Mouse (Mus musculus) gastrocnemius, adult 2 months (tissue): Measurements from ENCODE around the gene Bach2. TPM values are rescaled to one million over a fixed set of nuclear protein-coding genes. Genes with fewer than 3 reads are reported as not detected.

Source experiments
- DNase-seq: peaks from one replicate; pipeline ENCODE4 v3.0.0; 2022
- H3K27ac ChIP-seq: fragments of 200-600 bp; 2 replicates; pipeline ENCODE4 v1.8.1; 2022; ENCODE audit warnings: mild to moderate bottlenecking
- H3K4me3 ChIP-seq: fragments of 200-600 bp; 2 replicates; pipeline ENCODE4 v1.8.1; 2022; ENCODE audit warnings: mild to moderate bottlenecking, moderate library complexity
- CTCF ChIP-seq: fragments of 200-600 bp; IDR thresholded peaks from 2 replicates; pipeline ENCODE4 v1.8.1; 2022; ENCODE audit warnings: antibody characterized with exemption, mild to moderate bottlenecking, moderate library complexity
- intact Hi-C: fragments of 180-260 bp; cut with DNase I; formaldehyde crosslinking; loops from one replicate; pipeline ENCODE4 v1.15.1; 2025
- total RNA-seq, 2 experiments: library from RNA; stranded (reverse); gene quantifications; 2 replicates each; pipeline ENCODE4 v1.2.3; 2021

Bach2 gene
- total RNA-seq, 2 experiments from 2014 or later, result 2.3 to 4.3 TPM

GRCm38 (mm10) chr4:32210424-32211184, 28.0 kb upstream of the Bach2 start:
- intact Hi-C loops, result no loop called here
- no peak for TF ChIP-seq CTCF
- Histone ChIP-seq H3K4me3 (no peak overlapping the region), H3K27ac (no peak overlapping the region)
- DNase-seq, result no peak

GRCm38 (mm10) chr4:32212593-32212992, 26.0 kb upstream of the Bach2 start:
- Histone ChIP-seq H3K4me3 (no peak overlapping the region), H3K27ac (no peak overlapping the region)
- TF ChIP-seq CTCF, result no peak
- intact Hi-C loops, result no loop called here
- no peak for DNase-seq

- no peak for DNase-seq
- TF ChIP-seq CTCF, result no peak
- H3K4me3 ChIP-seq, result no peak overlapping the region
- H3K27ac ChIP-seq, result no peak overlapping the region
- intact Hi-C loops, result no loop called here
These were observed 22.1 kb upstream of the Bach2 start for GRCm38 (mm10) chr4:32216466-32216865.

- H3K27ac ChIP-seq, result no peak overlapping the region
- no peak overlapping the region for H3K4me3 ChIP-seq
- DNase-seq, result no peak
- TF ChIP-seq CTCF, result no peak
- intact Hi-C loops, result no loop called here
These were observed 21.6 kb upstream of the Bach2 start for GRCm38 (mm10) chr4:32217016-32217415.

- no peak for TF ChIP-seq CTCF
- intact Hi-C loops, result no loop called here
- Histone ChIP-seq H3K4me3 (no peak overlapping the region), H3K27ac (no peak overlapping the region)
- DNase-seq, result no peak
These were observed 21.0 kb upstream of the Bach2 start for GRCm38 (mm10) chr4:32217593-32217992.

GRCm38 (mm10) chr4:32218371-32218770, 20.2 kb upstream of the Bach2 start:
- DNase-seq, result no peak
- intact Hi-C loops, result no loop called here
- Histone ChIP-seq H3K27ac (no peak overlapping the region), H3K4me3 (no peak overlapping the region)
- TF ChIP-seq CTCF, result no peak

GRCm38 (mm10) chr4:32219428-32220128, 19.0 kb upstream of the Bach2 start:
- intact Hi-C loops, result no loop called here
- Histone ChIP-seq H3K4me3 (no peak overlapping the region), H3K27ac (no peak overlapping the region)
- DNase-seq, result no peak
- TF ChIP-seq CTCF, result no peak

GRCm38 (mm10) chr4:32220129-32220491, 18.5 kb upstream of the Bach2 start:
- H3K27ac ChIP-seq, result no peak overlapping the region
- intact Hi-C loops, result no loop called here
- TF ChIP-seq CTCF, result no peak
- DNase-seq, result no peak
- no peak overlapping the region for H3K4me3 ChIP-seq

- no peak for TF ChIP-seq CTCF
- intact Hi-C loops, result no loop called here
- H3K27ac ChIP-seq, result no peak overlapping the region
- DNase-seq, result peak; percentile 45
- H3K4me3 ChIP-seq, result no peak overlapping the region
These were observed 17.6 kb upstream of the Bach2 start for GRCm38 (mm10) chr4:32220961-32221360.

- H3K4me3 ChIP-seq, result no peak overlapping the region
- intact Hi-C loops, result no loop called here
- TF ChIP-seq CTCF, result no peak
- H3K27ac ChIP-seq, result no peak overlapping the region
- no peak for DNase-seq
These were observed 15.0 kb upstream of the Bach2 start for GRCm38 (mm10) chr4:32223563-32223962.

GRCm38 (mm10) chr4:32225191-32225590, 13.4 kb upstream of the Bach2 start:
- H3K4me3 ChIP-seq, result no peak overlapping the region
- no peak for DNase-seq
- no peak overlapping the region for H3K27ac ChIP-seq
- intact Hi-C loops, result no loop called here
- TF ChIP-seq CTCF, result no peak

GRCm38 (mm10) chr4:32227970-32228557, 10.5 kb upstream of the Bach2 start:
- no peak for DNase-seq
- intact Hi-C loops, result no loop called here
- Histone ChIP-seq H3K27ac (no peak overlapping the region), H3K4me3 (no peak overlapping the region)
- no peak for TF ChIP-seq CTCF

- intact Hi-C loops, result no loop called here
- DNase-seq, result no peak
- TF ChIP-seq CTCF, result no peak
- Histone ChIP-seq H3K27ac (no peak overlapping the region), H3K4me3 (no peak overlapping the region)
These were observed 9.3 kb upstream of the Bach2 start for GRCm38 (mm10) chr4:32229266-32229665.
